Mouse (Mus musculus) c-Kit-positive CD71-negative TER-119-negative erythroid progenitor cells, embryonic 14.5 days (primary cell): Measurements from ENCODE around the gene Ms4a8a.
"Not testable (repeated sequence)": the region's sequence is repeated elsewhere in the genome, so short reads cannot be mapped to it uniquely, and the experiment has no call there.

Source experiments
- DNase-seq: peaks from one replicate; pipeline ENCODE4 v3.0.0-alpha.2; 2013; ENCODE audit warnings: low read depth

Gene Ms4a8a

DNA sequence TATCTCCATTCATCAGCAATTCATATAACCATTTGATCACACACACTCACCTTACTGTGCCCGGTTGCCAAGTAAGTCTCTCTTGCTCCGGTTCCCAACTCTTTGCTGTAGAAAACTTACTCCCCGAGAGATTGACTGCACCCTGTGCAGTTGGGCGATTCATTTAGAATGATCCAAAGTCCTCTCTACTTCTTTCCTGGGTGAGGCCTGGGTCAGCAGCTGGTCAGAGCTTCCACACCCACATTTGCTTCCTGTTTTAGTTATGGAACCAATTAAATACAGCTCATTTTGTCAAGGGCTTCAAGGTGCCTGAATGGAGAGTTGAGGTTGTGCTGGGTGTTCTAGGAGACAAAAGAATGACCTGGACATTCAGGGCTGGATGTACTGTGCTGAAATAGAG, at the start of gene Ms4a8a:
Gene Ms4a8a, minus strand, starts transcription at position 169 of the 400 bp plus-strand sequence.
- no peak for DNase-seq

DNA sequence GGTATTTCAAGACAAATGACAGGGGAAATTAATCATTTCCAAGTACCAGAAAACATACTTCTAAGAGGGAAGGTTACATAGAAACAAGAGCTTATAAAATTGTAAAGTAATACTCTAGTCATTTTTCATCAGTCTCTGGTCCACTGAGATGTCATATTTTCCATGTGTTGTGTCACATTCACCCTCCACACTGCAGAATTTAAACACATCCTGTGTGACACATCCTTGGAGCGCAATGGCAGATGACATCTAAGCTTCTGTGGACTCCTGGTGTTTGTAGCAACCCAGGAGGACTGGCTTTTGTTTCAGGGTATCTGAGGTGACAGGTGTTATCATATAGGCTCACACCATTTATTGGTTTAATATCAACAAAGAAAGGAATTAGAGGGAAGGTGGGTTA, 48.8 kb upstream of the Ms4a8a start:
- DNase-seq: no peak

DNA sequence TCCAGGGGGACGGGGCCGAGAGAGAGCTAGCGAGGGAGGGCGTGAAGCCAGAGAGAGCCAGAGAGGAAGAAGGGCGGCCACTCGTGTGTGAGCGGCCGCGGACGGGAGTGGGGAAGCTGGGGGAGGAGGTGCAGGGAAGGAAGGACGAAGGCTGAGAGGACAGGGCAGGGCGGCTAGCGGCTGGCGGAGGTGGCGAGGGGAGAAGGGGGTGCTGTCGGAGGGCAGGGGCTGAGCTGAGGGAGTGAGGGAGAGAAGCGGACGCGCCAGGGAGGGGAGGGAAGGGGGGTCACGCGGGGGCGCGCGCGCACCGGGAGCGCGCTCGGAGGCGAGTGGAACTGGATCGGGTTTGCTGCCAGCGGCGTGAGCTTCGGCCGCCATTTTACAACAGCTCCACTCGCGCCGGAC, 40.1 kb upstream of the Ms4a8a start:
- not testable (repeated sequence) for DNase-seq

DNA sequence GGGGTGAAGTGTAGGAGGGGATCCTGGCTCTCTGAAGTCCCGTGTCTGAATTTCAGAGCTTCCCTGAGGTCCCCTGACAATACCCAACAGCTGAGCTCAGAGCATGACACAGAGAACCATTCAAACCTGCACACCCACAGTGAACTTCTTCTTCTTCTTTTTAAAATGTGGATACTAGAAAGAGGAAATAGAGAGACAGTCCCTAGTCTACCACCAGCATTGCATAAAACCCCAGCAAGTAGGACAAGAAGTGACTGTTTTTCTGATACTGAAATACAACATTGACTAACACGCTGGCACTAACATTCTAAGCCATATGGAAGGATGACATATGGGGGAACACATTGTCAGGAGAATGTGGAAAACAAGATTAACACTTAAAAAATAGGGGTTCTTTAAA, 38.4 kb upstream of the Ms4a8a start:
- no peak for DNase-seq

DNA sequence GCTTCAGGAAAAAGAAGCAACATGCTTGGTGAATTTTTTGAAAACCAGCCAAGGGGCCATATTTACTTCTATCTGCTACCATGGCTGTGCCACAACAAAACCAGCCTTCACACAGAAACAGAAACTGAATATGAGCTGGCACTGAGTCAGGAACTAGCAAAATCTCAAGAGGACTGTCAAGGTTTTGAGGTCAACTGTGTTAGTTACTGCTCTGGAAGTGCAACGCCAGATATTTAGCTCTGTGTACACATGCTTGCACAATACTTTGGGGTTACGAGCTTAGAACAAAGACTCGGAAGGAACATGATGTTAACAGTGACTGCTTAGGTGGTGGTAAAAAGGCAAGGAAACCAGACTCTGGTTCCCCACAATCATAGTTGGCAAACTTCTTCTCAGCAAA, 26.8 kb upstream of the Ms4a8a start:
- no peak for DNase-seq

DNA sequence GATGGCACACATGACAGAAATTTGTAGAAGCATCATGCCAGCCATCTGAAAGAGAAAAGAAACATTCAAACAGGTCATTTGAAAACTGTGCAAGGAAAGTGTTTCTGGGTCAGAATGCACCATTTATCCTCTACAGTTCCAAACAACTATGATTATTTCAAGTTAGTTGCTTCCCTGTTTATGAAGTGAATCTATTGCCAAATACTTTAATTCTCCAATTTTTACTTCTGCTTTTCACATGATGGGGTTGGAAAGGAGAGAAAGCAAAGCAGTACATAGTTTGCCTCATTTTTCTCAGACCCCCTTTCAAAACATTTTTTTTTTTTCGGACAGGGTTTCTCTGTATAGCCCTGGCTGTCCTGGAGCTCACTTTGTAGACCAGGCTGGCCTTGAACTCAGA, 21.0 kb upstream of the Ms4a8a start:
- no peak for DNase-seq

DNA sequence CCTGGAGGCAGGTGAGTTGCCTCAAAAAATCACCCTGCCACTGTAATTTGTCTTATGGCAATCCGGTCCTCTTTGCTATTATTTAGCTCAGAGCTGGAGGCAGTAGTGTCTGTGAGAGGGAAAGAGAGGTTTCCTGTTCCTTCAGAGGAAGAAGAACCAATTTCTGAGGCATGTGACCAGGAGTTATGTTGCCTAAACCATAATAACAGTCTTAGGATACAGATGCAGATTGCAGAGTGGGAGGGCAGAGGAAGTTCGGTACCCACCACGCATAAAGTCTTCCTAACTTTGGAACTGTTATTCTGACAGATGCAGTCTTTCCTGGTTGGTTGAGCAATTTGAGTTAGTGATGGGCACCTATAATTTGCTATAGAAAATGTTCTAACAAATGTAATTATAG, 17.5 kb upstream of the Ms4a8a start:
- no peak for DNase-seq

DNA sequence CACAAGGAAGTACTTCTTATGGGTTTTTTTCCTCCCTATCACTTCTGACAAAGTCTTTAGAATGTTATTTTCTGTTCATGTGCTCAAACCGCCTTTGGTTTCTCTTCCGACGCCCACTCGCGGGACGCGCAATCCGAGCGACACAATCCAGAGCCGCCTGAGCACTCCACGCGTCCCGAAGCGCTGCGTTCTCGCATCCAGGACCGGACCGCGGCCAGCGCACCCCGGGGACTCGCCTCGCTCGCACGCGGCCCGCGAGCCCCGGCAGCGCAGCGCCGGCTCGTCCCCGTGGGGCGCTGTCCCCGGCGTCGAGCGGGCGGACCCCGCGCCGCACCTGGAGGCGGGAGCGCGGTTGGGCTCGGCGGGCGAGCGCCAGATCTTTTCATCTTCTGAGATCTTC, 11.2 kb upstream of the Ms4a8a start:
- not testable (repeated sequence) for DNase-seq

DNA sequence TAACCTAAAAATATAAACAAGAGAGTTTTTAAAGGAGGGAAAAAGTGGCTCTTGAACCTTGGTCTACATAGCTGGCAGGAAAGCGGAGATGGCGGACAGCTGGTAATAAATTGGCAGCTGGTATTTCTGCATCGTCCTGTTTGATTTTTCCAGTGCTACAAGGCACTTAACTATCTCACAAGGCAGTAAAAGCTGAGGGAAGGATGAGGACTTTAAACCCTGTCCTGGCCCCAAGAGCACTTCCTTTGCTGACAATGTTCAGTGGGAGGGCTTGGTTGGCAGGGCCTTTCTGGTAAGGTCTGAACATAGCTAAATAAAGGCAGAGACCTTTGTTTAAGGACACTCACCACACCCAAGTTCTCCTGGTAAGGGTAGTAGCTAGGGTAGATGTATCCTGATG, 10.5 kb downstream of the Ms4a8a start:
- DNase-seq: no peak

DNA sequence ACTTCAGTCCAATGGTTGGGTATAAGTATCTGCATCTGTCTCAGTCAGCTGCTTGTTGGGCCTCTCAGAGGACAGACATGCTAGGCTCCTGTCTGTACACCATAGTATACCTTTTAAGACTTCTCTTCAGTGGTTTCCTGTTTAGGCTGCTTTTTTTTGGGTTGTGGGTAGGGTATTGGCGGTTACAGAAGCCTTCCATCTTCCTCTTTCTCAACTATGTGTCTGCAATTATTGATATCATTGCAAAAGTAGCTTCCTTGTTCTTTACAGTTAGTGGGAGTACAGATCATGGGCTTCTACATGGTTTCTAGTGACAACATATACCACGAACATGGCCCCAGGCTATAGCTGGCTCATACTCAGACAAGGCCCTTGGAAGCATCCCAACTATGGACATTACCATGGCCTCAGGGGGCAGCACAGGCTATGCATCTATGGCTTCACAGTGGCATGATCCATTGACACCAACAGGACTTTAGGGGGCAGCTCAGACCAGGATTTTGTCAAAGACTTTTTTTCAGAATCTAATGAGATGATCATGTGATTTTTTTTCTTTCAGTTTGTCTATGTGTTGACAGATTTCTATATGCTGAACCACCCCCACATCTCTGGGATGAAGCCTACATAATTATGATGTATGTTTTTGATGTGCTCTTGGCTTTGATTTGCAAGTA, 15.6 kb downstream of the Ms4a8a start:
- no peak for DNase-seq

DNA sequence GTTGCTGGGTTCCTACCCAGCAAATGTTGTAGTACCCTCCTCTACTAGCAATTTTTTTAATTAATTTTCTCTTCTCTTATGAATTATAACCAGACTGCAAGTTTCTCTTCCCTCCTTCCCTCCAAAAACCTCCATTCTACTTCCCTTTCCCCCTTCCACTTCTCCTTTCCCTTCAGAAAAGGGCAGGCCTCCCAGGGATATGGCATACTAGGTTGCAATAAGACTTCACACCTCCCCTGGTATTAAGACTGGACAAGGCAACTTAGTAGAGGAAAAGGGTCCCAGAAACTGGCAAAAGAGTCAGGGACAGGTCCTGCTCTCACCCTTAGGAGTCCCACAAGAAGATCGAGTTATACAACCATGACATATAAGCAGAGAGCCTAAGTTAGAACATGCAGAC, 20.0 kb downstream of the Ms4a8a start:
- no peak for DNase-seq

DNA sequence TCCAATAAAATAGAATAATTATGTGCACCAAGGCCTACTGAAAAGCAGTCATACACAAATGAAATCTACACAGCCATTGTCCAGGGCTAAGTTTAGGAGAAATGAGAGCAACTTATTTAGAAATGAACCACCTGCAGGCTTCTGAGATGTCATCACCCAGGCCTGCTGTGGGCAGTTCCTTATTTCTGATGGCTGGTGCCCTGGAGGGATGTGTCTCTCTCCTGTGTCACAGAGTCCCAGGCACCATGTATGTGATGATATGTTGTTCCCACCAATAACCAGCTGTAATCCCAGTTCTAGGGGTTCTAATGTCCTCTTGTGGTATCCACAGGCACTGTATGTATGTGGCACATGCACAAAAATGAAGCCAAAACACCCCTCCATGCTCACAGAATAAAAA, 20.9 kb downstream of the Ms4a8a start:
- no peak for DNase-seq

DNA sequence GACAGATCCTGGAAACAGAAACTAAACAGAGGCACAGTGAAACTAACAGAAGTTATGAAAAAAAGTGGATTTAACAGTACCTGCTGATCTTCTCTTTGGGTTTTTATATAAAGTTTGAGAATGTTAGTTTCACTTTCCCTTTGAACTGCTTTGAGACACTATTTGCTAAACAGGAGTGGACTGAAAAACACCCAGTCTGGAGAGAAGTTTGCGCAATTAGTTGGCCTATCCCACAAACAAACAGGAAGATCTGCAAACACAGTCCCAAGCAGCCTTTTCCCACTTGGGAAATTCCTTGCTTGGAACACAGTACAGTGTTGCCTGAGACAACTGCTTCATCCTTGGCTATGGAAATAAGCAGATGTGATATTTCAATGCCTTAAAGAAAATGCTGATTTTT, 25.2 kb downstream of the Ms4a8a start:
- not testable (repeated sequence) for DNase-seq

DNA sequence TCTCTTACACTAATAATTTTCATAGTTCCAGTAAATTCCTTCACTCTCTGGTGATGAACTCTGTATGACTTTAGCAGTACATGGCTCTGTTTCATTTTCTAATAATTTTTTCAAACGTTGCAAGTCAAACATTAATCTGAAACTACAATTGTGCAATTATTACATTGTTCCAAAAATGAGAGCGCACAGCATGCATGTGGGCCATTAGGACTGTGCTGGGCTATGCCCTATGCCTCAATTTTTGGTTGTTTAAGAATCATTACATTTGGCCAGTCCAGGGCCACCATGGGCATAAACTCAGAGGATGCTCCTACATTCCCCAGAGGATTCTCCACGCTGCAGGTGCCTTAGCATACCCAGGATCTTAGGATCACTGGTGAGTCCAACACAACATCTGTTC, 27.6 kb downstream of the Ms4a8a start:
- no peak for DNase-seq

DNA sequence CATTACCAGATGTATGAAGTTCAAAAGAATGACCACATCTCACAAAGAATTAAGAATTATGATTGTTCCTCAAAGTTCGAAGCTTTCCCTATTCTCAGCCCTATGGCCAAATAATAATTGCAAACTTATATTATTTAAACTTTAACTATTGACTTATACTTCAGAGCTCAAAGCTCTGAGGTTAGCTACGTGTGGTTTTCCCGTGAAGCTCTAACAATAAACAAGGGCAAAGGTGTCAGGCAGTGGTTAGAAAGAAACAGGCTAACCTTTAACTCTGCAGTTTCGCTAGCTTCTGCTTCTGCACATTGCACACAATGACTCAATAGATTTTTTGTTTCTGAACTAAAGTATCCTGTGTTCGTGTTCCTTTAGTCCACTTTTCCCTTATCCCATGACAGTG, 28.0 kb downstream of the Ms4a8a start:
- no peak for DNase-seq

DNA sequence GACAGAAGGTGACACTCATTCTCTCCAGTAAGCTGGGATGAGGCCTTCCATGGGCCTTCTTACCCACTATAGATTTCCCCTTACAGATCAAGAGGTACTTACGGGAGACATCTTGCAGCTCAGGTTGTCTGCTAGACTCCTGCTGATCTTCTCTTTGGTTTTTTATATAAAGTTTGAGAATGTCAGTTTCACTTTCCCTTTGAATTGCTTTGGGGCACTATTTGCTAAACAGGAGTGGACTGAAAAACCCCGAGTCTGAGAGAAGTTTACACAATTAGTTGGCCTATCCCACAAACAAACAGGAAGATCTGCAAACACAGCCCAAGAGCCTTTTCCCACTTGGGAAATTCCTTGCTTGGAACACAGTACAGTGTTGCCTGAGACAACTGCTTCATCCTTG, 30.6 kb downstream of the Ms4a8a start:
- no peak for DNase-seq

DNA sequence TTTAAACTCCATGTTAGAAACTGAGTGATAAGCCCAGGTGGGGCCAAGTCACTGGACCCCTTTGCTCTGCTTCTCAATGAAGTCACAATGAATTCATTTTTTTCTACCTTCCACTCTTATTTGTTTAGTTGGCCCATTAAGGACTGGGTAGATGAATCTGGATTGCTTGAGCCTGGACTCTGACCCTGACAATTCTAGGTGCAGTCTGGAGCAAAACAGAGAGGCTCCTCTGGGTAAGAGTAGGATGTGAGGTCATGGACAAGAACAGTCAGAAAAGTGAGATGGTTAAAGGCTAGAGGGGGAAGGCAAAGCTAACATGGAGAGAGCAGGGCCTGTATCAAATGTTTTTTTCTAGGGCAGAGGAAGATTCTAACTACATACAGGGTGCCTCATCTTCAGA, 31.5 kb downstream of the Ms4a8a start:
- DNase-seq: no peak

DNA sequence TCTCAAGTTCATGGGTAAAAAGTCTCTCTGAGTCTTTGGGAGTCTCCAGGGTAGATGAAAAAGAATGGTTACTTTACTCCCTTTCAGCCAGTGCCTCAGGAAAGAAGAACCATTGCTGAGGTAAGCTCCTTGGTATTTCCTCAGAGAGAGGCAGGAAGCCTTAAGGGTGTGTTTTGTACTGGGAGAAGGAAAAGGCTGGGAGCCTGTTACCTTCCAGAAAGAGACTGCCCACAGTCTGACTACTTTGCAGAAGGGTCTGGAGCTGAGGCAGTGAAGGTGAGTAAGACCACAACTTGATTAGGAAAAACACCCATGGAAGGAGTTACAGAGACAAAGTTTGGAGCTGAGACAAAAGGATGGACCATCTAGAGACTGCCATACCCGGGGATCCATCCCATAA, 32.4 kb downstream of the Ms4a8a start:
- no peak for DNase-seq

DNA sequence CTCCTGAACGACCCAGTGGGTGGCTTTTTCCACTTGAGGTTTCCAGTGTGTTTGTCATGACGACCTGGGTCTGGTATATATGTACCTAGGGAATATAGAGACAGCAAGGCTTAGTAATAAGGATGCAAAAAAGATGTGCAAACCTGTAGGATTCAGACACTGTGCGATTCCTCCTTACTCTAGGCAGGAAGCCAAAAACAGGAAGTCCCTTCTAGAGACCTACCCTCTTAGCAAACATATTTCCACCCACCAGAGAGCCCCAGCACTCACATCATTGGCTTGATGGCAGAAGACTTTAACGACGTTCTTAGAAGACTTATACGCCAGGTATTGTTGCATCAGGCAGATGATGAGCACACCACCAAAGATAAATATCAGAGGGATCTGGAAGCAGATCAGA, 32.9 kb downstream of the Ms4a8a start:
- DNase-seq: no peak

DNA sequence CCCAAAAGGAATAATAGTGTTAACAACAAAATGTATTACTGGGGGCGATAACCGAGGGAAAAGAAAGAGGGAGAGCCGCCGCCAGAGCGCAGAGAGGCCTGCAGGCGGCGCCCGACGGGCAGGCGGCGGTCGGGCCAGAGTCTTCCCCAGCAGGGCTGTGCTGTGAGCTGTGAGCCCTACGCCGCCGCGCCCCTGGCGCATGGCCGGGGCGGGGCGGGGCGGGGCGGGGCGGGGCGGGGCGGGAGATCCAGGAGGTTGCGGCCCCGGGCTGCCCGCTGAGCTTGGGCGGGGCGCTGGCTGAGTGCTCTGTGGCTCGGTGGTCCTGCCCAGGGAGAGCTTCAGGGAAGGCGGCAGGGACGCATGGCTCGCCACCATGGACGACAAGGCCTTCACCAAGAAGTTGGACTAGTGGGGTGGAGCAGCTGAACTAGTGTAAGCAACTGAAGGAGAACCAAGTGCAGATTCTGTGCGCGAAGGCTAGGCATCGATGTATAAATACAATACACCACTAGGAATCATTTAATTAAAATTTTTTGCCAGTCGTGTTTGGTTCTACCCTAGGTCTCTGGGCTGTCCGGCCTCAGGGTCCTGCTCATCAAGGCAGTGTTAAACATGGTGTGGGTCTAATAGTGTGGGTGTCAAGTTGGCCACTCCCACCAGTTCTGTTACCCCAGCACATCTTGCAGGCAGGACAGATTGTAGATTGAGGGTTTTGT, 35.7 kb downstream of the Ms4a8a start:
- no peak for DNase-seq

DNA sequence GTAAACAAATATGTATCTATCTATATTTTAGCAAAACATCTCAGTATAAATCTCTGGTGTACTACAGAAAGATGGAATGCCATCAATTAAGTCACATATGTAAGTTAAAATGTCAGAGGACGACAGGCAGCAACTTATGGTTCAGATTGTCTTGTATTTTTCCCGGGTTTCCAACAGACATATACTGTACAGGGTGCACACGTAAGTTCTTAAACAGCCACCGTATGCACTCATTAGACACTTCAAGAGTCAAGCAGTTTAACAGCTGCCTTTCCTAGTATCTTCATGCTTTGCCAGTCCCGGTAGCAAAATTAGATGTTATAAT, 36.3 kb downstream of the Ms4a8a start:
- DNase-seq: no peak

DNA sequence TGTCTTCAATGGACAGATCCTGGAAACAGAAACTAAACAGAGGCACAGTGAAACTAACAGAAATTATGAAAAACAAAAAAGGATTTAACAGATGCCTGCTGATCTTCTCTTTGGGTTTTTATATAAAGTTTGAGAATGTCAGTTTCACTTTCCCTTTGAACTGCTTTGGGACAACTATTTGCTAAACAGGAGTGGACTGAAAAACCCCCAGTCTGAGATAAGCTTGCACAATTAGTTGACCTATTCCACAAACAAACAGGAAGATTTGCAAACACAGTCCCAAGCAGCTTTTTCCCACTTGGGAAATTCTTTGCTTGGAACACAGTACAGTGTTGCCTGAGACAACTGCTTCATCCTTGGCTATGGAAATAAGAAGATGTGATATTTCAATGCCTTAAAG, 43.3 kb downstream of the Ms4a8a start:
- no peak for DNase-seq

DNA sequence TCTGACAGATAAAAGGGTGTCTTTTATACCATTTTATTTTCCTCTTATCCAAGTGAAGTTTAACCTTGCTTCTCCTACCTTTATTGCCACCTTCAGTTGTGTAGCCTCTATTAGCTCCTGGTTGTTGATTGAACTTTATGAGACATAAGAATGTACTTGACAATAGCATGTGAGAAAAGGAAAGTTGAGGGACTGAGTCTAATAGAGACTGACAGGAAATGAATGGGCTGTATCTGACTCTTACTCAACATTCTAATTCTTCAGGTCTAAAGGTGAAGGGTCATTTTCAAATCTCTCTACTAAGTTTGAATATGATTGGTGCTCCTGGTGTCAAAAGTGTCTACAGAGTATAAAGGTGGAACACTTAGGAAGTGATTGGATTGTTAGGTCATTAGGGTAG, 58.5 kb downstream of the Ms4a8a start:
- DNase-seq: no peak

DNA sequence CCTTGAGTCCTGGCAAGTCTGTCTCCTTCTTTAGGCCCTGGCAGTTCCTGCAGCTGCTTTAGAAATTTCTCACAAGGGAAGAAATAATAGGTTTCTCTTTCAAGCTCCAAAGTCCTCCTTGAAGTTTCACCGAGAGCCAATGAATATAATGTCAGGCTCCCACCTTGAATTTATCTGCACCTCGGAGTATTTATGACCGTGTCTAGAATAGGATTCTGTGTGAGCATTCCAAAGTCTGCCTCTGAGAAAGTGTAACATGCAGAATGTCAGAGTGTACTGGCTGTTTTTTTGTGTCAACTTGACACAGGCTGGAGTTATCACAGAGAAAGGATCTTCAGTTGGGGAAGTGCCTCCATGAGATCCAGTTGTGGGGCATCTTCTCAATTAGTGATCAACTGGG, 63.0 kb downstream of the Ms4a8a start, which contains the start of gene Ms4a18:
Gene Ms4a18, minus strand, starts transcription at position 141 of the 400 bp plus-strand sequence.
- no peak for DNase-seq
